Mouse (Mus musculus): ENCODE measurements around the gene Ppp1r14a.

DNA sequence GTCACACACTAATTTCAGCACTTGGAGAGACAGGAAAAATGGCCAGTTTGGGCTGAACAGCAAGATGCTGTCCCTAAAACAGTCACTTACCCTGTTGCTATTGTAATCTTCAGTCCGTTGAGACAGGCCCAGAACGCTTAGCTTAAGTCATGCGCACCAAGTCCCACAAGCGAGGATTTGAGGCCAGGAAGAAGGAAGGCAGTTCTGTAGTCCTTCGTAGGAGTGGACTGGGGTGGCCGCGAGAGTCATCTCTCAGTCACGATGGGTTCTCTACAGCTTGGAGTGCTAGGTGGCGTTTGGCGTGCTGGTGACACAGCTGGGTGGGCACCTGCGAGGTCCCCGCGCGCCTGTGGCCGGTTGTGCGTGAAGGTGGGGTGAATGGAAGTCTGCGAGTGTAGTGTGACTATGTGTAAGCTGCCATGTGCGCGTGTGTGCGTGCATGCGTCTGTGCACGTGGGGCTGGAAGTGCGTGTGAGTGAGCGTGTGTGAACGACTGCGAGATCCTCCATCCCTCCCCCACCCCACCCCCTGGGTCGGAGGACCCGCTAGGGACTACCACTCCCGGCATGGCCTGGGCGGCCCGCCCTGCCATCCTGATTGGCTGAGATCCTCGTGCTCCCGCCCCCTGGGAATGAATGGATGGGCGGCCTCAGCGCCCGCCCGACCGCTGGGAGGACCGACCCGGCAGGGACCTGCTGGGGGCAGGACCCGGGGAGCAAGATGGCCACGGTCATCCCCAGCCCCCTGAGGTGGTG, 18.4 kb downstream of the Ppp1r14a start:
- 0 out of 2 replicates have a peak, but pooled peaks have one; percentile 30 for TF ChIP-seq POLR2A (IDR thresholded peaks at IDR 0.05; ENCODE audit: control insufficient read depth, low read depth, low read length)
- TF ChIP-seq CTCF (IDR thresholded peaks at IDR 0.05; ENCODE audit: control insufficient read depth, insufficient read depth, insufficient replicate concordance, low read depth, low read length), result no peak

Data from testis, adult 2 months (tissue).